23 mouse cellular contexts compared by ENCODE assay signal in the genomic region with DNA sequence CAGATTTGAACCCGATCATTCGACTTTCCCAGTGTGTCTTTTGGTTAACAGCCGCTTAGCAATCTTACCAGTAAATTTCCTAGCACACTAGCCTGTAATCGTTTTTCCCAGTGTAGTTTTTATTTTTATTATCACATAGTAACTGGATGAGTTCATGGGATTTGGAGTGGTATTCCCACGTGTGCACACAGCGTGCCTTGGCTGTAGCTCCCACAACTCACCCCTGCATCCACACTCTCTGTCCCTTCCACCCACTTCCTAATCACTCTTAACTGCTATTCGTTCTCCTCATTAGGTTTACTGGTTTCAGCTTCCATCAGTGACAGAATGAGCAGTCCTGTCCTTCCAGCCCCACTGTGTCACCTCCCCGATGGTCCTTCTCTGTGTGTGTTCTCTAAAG. TPM values are rescaled to one million over a fixed set of nuclear protein-coding genes. Genes with fewer than 3 reads are reported as not detected.
A peak's percentile ranks its signal among the peaks of the same experiment; 100 is the strongest.
DNase-seq lines count a peak whose midpoint lies in the region; ATAC-seq and TF ChIP-seq lines count a peak whose summit lies in the region.
"Had no signal": no experiment of that assay in that cellular context is flagged by ENCODE, and none has a peak within 500 bp of the region (broad histone marks: within the 10 kb centered on the region; RNA-seq: fewer than 3 reads in every experiment).

No protein-coding gene starts in this region.

- H3K4me3 ChIP-seq in kidney, postnatal 0 days (replicated peaks; ENCODE audit: low read depth, low read length): no peak overlapping the region
- H3K4me3 ChIP-seq in brown adipose tissue, adult 24 weeks (ENCODE audit: insufficient read depth, low read depth, low read length): no peak overlapping the region
- H3K4me3 ChIP-seq: embryonic facial prominence, embryonic 10.5 days; forebrain, embryonic 15.5 days; hindbrain, embryonic 13.5 days; layer of hippocampus, adult 2 months; limb, embryonic 12.5 days; lung, embryonic 15.5 days; megakaryocyte, embryonic 14.5 days had no signal

- H3K27ac ChIP-seq in kidney, postnatal 0 days: 0 out of 2 replicates have a peak overlapping the region, but pooled peaks have one; percentile 5
- peak overlapping the region; percentile 62 for H3K27ac ChIP-seq in brown adipose tissue, adult 24 weeks (replicated peaks; ENCODE audit: low read depth, low read length)
- H3K27ac ChIP-seq: embryonic facial prominence, embryonic 10.5 days; forebrain, embryonic 15.5 days; hindbrain, embryonic 13.5 days; layer of hippocampus, adult 2 months; limb, embryonic 12.5 days; lung, embryonic 15.5 days had no signal

- H3K9ac ChIP-seq in kidney, postnatal 0 days (ENCODE audit: low read depth, low read length): no peak overlapping the region
- H3K9ac ChIP-seq: forebrain, embryonic 15.5 days; hindbrain, embryonic 13.5 days; limb, embryonic 12.5 days; lung, embryonic 15.5 days had no signal

- H3K4me1 ChIP-seq in kidney, postnatal 0 days (replicated peaks; ENCODE audit: insufficient read depth, low read length): no peaks in the 10 kb centered on the region
- H3K4me1 ChIP-seq in brown adipose tissue, adult 24 weeks (ENCODE audit: control insufficient read depth, insufficient read depth, insufficient read length, low read length): peaks cover 18% of the 10 kb centered on the region
- H3K4me1 ChIP-seq: embryonic facial prominence, embryonic 10.5 days; forebrain, embryonic 15.5 days had no signal

- WGBS in kidney, postnatal 0 days: 46% methylated on average over 8 of the region's 8 CpGs

- no peaks in the 10 kb centered on the region for H3K9me3 ChIP-seq in kidney, postnatal 0 days (replicated peaks; ENCODE audit: low read length)
- H3K9me3 ChIP-seq: embryonic facial prominence, embryonic 10.5 days; forebrain, embryonic 15.5 days; hindbrain, embryonic 13.5 days; limb, embryonic 12.5 days; lung, embryonic 15.5 days; megakaryocyte, embryonic 14.5 days had no signal

- H3K4me2 ChIP-seq in kidney, postnatal 0 days (ENCODE audit: low read length): no peak overlapping the region
- H3K4me2 ChIP-seq: forebrain, embryonic 15.5 days; hindbrain, embryonic 13.5 days; limb, embryonic 12.5 days; lung, embryonic 15.5 days had no signal

- TF ChIP-seq CTCF in kidney, postnatal 0 days (IDR thresholded peaks at IDR 0.05; ENCODE audit: low read depth): no peak

- no peaks in the 10 kb centered on the region for H3K27me3 ChIP-seq in kidney, postnatal 0 days (ENCODE audit: insufficient read depth, low read length)
- H3K27me3 ChIP-seq: forebrain, embryonic 15.5 days; hindbrain, embryonic 13.5 days; limb, embryonic 12.5 days; lung, embryonic 15.5 days had no signal

- DNase-seq in heart, adult 11 months: peak; percentile 97
- no peak for DNase-seq in heart, adult 8-10 months (ENCODE audit: low spot score)
- DNase-seq in kidney, postnatal 0 days (ENCODE audit: low spot score): no peak
- DNase-seq in kidney, postnatal 10 days: no peak
- peak; percentile 26 for DNase-seq in heart, postnatal 4 days
- no peak for DNase-seq in layer of hippocampus, adult 11-12 months (ENCODE audit: low spot score)
- DNase-seq in spleen, postnatal 14 days (ENCODE audit: low spot score in 2 of 2): no peak
- DNase-seq: adrenal gland, postnatal 25 days; cerebellum, adult 9-11 months; kidney, adult 11 months; kidney, postnatal 14 days; lung, postnatal 36 days; midbrain, embryonic 14.5 days; thymus, postnatal 25 days had no signal

- ATAC-seq in kidney, postnatal 0 days (replicated peaks; ENCODE audit: low FRiP score, low read depth): no peak
- ATAC-seq: CD4-positive, CD25-positive, alpha-beta regulatory T cell, adult 4 months; forebrain, embryonic 15.5 days had no signal

- no peaks in the 10 kb centered on the region for H3K36me3 ChIP-seq in kidney, postnatal 0 days (ENCODE audit: insufficient read depth, low read length)
- H3K36me3 ChIP-seq: embryonic facial prominence, embryonic 10.5 days; forebrain, embryonic 15.5 days; hindbrain, embryonic 13.5 days; limb, embryonic 12.5 days; lung, embryonic 15.5 days had no signal

RNA-seq across cellular contexts. Expression of a gene that starts 25.6 kb away (rescaled TPM):
- total RNA-seq in heart, adult 8-10 months (2022): 10 to 100 TPM in 3 of 4 experiments, 1 to 10 TPM in 1; 8.8 to 16.2 (median 12.4) TPM
- polyA plus RNA-seq in kidney, postnatal 0 days (2015; fragmentation: Nextera tagmentation; extraction: Ambion mirVana): 12.6 and 13.7 TPM in 2 replicates
- 18.9 and 19.8 TPM in 2 replicates for polyA plus RNA-seq in brown adipose tissue, adult 24 weeks (2012; ENCODE audit: insufficient read depth, insufficient read length, missing spikeins)
- total RNA-seq in heart, postnatal 4 days (2021): 10 to 100 TPM; 37.7 to 39.9 TPM

Comparison
In these comparisons a context has a peak if more than half of its experiments do, and no peak if none do; other contexts are left out.
1. DNase-seq: peak in heart, adult 11 months (single experiment) and heart, postnatal 4 days (single experiment); none in heart, adult 8-10 months (single experiment), kidney, postnatal 0 days (single experiment), kidney, postnatal 10 days (single experiment), layer of hippocampus, adult 11-12 months (single experiment) and spleen, postnatal 14 days (0 of 2).